Mouse (Mus musculus) spleen, adult 18-20 months (tissue): ENCODE data around the gene Rnf180.
A peak's percentile ranks its signal among the peaks of the same experiment; 100 is the strongest.
"Not testable (repeated sequence)": the region's sequence is repeated elsewhere in the genome, so short reads cannot be mapped to it uniquely, and the experiment has no call there.

Source experiments
- DNase-seq, 2 experiments: peaks; one replicate each; pipeline ENCODE4 v3.0.0; 2022; ENCODE audit warnings: mixed read lengths in 2 of 2

The Rnf180 gene

DNA sequence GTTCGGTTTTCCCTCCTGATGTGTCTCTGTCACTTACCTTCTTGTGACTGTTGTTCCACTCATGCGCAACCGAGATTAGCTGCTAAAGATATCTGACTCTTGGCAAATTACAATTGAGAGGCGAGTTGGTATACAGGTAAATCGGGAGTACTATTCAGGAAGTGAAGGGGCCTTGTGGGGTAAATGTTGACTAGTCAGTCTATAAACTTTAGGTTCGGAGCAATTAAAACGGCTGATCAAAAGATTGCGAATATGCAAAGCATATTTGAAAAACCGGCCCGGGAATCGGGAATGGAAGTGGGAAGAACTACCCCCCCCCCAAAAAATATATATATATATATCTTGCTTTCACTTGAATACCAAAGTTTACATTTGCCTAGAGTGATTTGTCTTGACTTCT, at the start of gene Rnf180:
Gene Rnf180, minus strand, starts transcription at position 101 of the 400 bp plus-strand sequence.
- no peak for DNase-seq

DNA sequence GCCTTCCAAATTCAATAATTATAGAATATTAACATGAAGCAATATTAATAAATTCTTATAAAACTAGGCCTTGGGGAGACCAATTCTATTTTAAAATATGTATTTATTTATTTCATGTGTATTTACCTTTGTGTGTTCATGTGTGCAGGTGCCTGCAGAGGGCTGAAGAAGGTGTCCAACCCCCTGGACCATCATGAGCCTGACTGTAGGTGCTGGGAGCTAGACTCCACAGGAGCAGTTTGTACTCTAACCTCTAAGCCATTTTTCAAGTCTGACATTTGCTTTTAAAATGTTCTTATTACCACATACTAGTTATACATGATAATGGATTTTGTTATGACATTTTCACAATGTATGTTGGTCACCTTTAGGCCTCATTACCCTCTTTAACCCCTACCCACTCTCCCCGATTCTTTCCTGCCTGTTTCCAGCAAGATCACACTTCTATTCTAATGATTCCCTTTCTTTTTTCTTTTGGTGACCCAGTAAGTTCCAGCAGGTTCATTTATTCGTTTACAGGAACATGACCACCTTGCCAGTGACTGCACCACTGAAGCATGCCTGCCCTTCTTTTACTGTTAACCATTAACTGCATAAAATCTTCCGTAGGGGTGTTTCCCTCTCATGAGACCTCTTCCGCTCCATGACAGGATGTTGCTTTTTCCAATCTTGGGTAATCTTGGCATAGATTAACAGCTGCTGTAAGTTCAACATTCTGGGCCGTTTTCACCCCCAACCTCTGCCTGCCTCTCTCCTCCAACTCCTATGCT, 36.8 kb upstream of the Rnf180 start:
- DNase-seq: no peak

DNA sequence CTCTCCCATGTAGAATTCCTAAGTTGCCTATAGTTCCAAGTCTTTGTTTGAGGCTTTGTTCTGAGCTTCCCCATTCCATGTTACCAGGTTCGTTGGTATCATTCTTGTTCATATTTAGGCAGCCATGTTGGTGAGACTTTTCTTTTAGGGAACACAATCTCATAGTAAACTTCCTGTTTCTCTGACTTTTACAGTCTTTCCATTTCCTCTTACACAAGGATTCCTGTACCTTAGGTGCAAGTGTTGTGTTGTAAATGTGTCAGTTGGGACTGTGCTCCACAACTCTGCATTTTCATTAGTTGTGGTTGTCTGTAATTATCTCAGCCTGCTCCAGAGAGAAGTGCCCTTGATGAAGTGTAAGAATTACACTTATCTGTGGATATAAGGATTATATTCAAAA, 32.3 kb upstream of the Rnf180 start:
- DNase-seq: no peak

GRCm38 (mm10) chr13:105316926-105317325, 22.3 kb upstream of the Rnf180 start:
- DNase-seq: no peak

DNA sequence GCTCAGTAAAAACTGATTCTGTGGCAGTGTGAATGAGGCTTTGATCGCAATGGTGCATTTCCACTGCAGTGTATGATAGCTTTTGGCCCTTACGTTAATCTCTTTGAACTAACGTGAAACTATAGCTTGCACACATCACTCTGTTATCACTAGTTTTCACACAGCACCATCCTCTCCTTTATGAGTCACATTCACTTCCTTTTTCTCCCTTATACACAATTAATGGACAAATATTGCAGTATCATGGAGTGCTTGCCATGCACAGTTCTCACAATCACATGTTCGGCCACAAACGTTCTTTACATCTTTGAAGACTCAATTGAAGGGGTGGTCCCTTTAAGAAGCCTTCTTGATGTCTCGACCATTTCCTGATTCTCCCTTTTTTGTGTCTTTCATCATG, 21.4 kb upstream of the Rnf180 start:
- DNase-seq: no peak

DNA sequence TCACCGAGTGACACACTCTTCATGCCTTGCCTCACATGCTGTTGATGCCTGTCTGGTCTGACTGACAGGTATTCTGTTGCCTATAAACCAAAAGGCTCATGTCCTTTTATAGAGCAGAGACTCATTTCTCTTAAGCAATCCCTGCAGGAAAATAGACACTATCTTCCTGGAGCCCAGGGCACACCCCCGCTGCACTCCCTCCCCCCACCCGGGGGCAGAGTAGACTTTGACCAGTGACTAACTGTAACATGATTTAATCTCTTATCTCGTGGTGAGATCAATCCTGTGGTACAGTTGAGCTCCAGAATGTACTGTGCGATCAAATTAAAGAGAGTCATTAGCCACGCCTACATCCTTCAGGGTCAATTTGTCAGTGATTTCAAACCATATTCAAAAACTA, 18.1 kb upstream of the Rnf180 start:
- DNase-seq: no peak

GRCm38 (mm10) chr13:105310562-105310961, 15.9 kb upstream of the Rnf180 start:
- DNase-seq: not testable (repeated sequence)

DNA sequence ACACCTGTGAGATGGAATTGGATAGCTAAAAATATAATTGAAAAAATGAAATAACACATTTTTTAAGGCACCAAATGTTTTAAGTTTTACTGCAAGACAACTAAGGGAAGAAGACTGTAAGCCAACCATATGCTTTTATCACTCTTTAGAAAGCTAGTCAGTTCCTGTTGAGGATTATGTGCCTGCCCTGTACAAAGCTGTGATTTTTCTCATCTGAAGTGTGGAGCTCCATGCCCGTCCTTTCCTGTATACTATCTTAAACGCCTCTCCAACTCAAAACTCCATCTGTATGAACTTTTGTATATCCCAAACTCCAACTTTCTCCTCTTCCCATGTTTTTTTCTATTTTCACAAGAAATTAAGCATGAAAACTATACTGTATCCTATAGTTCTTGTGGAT, 10.9 kb upstream of the Rnf180 start:
- no peak for DNase-seq

- DNase-seq: no peak
Observed at GRCm38 (mm10) chr13:105304054-105304453, 9.4 kb upstream of the Rnf180 start.

DNA sequence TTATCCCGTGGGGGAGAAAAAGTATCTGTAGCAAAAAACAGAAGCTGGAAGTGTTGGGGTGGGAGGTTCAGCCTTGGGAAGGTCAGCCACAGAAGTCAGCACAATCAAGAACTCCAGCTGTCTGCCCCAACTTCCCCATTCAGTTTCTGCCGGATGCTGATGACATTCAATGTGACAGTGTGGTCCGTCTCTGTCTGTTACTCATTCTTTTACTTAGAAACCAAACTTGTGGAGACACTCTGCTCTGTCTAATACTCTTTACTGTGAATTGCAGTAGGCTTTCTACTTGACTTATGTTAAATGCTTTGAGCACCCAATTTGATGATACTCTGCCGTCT, 5.4 kb upstream of the Rnf180 start:
- DNase-seq: no peak

GRCm38 (mm10) chr13:105299162-105300008, 4.8 kb upstream of the Rnf180 start:
- DNase-seq: no peak

DNA sequence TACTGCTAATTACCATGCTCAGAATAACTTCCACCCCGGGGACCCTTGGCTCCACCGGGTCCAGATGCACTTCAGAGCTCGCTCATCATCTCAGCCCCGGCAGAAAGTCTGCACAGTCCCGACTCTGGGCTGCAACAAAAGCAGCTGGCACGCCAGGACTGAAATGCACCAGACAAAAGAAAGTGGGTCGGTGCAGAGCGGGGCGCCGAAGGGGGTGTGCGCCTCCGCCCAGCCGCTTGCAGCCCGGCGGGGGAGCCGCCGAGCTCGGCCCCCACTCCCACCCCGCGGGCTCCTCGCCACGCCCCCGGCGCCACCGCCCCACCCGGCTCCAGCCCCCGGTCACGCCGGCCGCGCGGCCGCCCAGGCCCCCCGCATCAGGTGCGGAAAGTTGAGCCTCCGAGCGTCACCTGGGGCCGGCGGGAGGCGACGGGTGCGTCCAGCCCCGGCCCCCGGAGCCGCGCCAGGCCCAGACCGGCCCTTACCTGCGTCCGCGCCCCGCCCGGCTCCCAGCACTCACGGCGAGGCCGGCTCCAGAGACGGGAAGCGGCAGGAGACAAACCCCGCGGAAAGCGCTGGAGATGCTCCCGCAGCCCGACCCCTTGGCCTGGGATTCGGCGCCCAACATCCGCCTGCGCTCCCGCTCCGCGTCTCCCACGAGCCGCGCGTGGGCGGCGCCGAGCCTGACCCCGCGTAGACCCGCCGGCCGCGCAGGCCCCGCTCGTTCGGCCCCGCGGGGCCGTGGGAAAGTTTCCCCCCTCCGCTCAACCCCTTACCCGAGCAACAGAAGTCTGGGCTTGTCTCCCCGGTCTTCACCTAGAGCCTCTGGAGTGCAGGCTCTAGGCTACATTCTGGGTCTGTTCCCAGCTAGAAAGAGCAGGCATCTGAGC, 591 bp downstream of the Rnf180 start:
- DNase-seq: peak in 1 of 2 experiments; percentile 4

DNA sequence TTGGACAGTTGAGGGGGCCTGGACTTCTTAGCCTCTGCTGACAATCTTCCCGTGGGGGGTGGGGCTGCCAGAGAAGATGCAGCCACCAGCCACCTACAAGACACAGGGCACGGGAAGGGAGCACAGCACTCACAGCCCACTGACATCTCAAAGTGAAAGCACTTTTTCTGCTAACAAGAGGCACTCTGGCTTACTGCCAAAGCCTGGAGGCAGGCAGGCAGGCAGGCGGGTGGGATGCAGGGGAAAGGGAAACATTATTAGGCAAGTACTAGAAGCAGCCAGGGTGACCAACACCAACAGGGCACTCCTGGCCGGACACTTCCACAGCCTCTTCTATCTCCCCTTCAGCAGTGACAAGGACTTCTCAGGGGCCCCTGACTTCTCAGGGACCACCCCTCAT, 2.8 kb downstream of the Rnf180 start:
- no peak for DNase-seq

GRCm38 (mm10) chr13:105290594-105290993, 4.0 kb downstream of the Rnf180 start:
- no peak for DNase-seq

GRCm38 (mm10) chr13:105290021-105290420, 4.6 kb downstream of the Rnf180 start:
- DNase-seq: no peak

DNA sequence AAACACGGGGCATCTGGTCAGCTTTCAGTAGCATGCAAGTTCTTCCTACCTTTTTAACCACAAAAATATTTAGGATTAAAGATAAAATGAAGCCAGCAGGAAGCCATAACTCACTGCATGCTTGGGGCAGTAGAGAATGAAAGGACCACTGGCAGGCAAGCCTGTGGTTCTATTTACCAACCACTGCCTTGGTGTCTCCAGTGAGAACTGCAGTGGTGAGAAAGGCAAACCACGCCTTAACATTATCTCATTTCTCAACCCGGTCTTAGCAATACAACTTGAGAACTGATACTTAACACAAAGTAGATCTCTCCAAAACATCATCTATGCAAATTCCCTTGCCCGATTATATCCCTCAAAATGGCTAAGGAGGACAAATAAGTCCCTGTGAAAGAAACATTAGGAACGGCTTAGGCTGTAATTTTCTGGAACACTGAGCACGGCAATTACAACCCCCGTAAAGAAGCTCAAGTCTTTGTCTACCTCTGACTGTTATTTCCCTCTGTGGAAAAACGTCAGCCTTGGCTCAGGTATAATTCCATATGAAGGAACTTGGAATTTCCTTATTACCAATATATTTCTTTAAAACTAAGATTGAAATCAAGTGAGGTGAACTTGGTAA, 15.1 kb downstream of the Rnf180 start:
- DNase-seq: no peak

DNA sequence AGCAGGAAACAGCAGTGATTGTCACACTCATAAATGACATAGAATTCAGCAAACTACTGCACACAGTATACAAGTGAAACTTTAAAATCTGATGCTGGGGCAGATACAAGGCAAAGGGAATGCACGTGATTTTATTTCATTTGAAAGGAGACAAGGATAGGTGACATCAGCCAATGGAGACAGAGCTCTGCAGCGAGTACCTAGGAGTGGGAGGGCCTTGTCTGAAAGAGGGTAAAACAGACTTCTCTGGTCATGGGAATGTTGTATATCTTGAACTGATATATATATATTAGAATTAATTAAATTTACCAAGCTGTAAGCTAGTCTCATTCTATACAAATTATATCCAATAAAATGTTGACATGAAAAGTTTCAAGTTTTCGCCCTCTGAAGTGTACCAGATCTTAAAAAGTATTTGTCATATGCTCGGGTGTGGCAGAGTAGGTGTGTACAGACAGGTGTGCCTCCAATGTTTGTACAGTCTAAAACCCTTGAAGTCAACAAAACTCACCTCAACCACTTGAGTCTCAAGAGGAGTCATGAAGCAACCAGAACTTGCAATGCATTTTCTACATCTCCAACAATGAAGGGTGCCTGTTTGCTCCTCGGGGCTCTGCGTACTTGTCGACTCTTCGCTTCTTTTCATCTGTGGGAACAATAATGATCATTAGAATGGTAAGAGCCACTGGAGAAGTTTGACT, 24.1 kb downstream of the Rnf180 start:
- DNase-seq: no peak

DNA sequence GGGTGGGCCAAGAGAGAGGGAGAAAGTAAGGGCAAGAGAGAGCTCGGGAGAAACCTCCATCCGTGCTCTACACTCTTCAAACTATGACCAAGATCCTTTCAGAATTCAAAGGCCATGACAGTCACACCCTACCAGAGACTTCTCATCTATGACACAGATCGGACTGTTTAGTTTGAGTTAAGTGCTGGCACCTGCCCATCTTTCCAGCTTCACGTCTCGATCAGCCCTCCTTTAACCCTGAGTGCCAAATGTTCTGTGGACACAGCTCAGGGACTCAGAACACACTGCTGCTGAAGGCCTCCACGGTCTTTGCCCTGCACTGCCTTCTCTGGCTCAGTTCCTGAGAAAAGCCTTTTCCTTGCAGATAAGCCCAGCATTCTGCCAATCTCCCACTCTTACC, 27.2 kb downstream of the Rnf180 start:
- DNase-seq: no peak

DNA sequence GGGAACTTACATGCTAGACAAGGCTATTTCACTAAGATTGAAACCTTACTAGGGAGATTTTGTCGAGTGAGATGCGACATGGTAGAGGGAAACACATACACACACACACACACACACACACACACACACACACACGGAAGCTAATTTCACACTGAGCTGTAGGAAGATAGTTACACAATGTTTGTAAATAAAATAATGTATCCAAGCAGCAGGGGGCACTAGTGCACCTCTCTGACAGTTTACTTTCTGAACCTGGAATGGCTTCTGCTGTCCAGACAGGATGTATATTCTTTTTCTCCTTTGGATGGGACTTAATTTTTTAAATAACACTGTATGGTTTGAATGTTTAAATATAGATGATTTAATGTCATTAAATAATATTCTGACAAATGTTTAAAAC, 27.9 kb downstream of the Rnf180 start:
- DNase-seq: peak in 1 of 2 experiments; percentile 9

- DNase-seq: no peak
Observed at GRCm38 (mm10) chr13:105256757-105257433, 37.7 kb downstream of the Rnf180 start.

- no peak for DNase-seq
Observed at GRCm38 (mm10) chr13:105250767-105251166, 43.8 kb downstream of the Rnf180 start.
